Mouse (Mus musculus): Measurements from ENCODE around the gene Ncstn.
A peak's percentile ranks its signal among the peaks of the same experiment; 100 is the strongest.

Gene Ncstn

GRCm38 (mm10) chr1:172071556-172071955, 11.0 kb downstream of the Ncstn start:
- DNase-seq, result no peak

- no peak for DNase-seq
Observed at GRCm38 (mm10) chr1:172070227-172070626, 12.4 kb downstream of the Ncstn start.

- peak; percentile 89 for DNase-seq
Observed at GRCm38 (mm10) chr1:172064613-172065141, 17.9 kb downstream of the Ncstn start.

- no peak for DNase-seq
Observed at GRCm38 (mm10) chr1:172063291-172064023, 19.1 kb downstream of the Ncstn start.

GRCm38 (mm10) chr1:172062101-172062500, 20.5 kb downstream of the Ncstn start:
- no peak for DNase-seq

- no peak for DNase-seq
Observed at GRCm38 (mm10) chr1:172061217-172061616, 21.4 kb downstream of the Ncstn start.

- no peak for DNase-seq
Observed at GRCm38 (mm10) chr1:172060659-172061058, 21.9 kb downstream of the Ncstn start.

- no peak for DNase-seq
Observed at GRCm38 (mm10) chr1:172058874-172059273, 23.7 kb downstream of the Ncstn start.

- no peak for DNase-seq
Observed at GRCm38 (mm10) chr1:172058321-172058720, 24.3 kb downstream of the Ncstn start.

- no peak for DNase-seq
Observed at GRCm38 (mm10) chr1:172057491-172057921, 25.1 kb downstream of the Ncstn start, which contains the start of gene Nhlh1. Gene Nhlh1, minus strand, starts transcription at chr1:172057573.

GRCm38 (mm10) chr1:172056251-172056650, 26.3 kb downstream of the Ncstn start:
- DNase-seq, result peak; percentile 48

- DNase-seq, result peak; percentile 87
Observed at GRCm38 (mm10) chr1:172053541-172054440, 28.8 kb downstream of the Ncstn start.

- DNase-seq, result peak; percentile 55
Observed at GRCm38 (mm10) chr1:172052766-172053279, 29.8 kb downstream of the Ncstn start.

GRCm38 (mm10) chr1:172049131-172049782, 33.3 kb downstream of the Ncstn start:
- DNase-seq, result no peak

GRCm38 (mm10) chr1:172048241-172048734, 34.3 kb downstream of the Ncstn start:
- DNase-seq, result no peak

GRCm38 (mm10) chr1:172046938-172047337, 35.7 kb downstream of the Ncstn start:
- peak; percentile 95 for DNase-seq

GRCm38 (mm10) chr1:172046410-172046809, 36.2 kb downstream of the Ncstn start:
- DNase-seq, result no peak

- DNase-seq, result peak; percentile 94
Observed at GRCm38 (mm10) chr1:172029914-172030313, 52.7 kb downstream of the Ncstn start.

- DNase-seq, result no peak
Observed at GRCm38 (mm10) chr1:172028394-172029275, 54.0 kb downstream of the Ncstn start, which contains the start of gene Vangl2. Gene Vangl2, minus strand, starts transcription at chr1:172028444.

- no peak for DNase-seq
Observed at GRCm38 (mm10) chr1:172027809-172028102, 54.8 kb downstream of the Ncstn start.

GRCm38 (mm10) chr1:172027010-172027808, 55.4 kb downstream of the Ncstn start:
- DNase-seq, result peak; percentile 98
